Mouse (Mus musculus) hindlimb bud, embryonic 11.5 days (tissue): ENCODE data around the gene Cyp19a1.

Source experiments
- DNase-seq: peaks from one replicate; pipeline ENCODE4 v3.0.0-alpha.2; 2012; ENCODE audit warnings: low read depth, low spot score; ENCODE audit errors: extremely low spot score

Cyp19a1 gene

GRCm38 (mm10) chr9:54268010-54268409, at the start of gene Cyp19a1:
Cyp19a1 (minus strand) TSS chr9:54268110.
- DNase-seq, result no peak

- DNase-seq, result no peak
Measured at GRCm38 (mm10) chr9:54316363-54316762, 48.5 kb upstream of the Cyp19a1 start.

GRCm38 (mm10) chr9:54308751-54309358, 40.9 kb upstream of the Cyp19a1 start:
- DNase-seq, result no peak

DNA sequence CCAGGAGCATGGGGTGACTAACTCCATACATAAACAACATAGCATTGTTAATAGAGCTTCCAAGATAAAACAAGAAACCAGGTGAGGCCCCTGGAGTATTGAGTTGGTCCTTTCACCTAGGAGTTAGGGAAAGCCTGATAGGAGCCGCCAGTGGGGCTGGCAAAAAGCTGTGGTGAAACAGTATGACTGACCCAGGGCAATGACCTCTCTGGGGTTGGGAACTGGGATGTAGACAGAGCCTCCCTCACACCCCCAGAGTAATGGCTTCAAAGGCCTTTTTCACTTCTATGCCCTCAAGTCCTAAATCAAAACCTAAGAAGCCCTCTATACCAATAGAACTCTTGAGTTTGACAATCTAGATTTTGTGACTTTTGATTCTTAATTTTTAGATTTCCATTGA, 40.3 kb upstream of the Cyp19a1 start:
- DNase-seq, result no peak

DNA sequence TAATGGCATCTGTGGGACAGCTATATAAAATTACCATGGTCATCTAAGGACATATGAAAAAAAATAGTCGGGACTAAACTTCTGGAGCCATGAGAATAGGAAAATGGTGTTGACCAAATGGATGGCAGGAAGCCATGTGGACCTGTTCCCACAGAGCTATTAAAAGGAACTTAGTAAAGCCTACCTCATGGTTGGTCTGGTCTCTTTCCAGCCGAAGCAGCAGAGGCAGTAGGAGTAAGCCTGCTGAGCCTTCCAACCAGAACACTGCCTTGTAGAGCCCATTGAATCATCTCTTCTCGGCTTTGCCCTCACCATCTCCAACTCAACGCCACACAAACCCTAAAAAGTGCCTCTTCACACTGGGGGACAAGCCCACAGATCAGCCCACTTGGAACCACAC, 33.3 kb upstream of the Cyp19a1 start:
- DNase-seq, result no peak

DNA sequence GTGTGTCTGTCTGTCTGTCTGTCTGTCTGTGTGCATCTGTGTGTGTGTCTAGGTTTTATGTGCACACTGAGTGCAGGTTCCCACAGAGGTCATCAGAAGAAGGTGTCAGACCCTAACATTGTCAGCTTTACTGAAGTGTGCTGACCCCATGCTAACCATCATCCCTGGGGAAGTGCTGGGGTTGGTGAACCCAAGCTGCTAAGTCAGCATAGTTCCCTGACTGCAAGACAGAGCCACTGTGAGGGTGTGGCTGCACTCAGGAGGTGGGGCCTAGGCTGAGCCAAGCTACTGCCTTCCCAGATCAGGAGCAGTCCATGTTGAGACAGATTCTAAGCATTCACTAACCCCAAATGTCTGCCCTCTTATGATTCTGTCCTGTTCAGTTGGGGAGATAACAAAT, 31.9 kb upstream of the Cyp19a1 start:
- no peak for DNase-seq

DNA sequence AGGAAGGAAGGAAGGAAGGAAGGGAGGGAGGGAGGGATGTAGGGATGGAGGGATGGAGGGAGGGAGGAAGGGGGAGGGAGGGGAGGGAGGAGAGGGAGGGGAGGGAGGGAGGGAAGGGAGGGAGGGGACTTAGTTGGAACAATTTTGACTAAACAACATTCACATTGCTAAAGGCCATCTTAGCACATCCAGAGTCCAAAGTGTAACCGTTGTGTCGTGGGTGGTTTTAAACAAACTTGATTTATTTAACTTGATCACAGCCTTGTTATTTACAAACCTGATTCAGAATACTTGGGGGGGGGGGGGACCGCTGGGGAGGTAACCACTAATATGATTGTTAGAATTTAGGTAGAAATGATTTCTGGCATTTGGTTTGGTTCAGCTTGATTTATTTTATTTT, 31.5 kb upstream of the Cyp19a1 start:
- no peak for DNase-seq

DNA sequence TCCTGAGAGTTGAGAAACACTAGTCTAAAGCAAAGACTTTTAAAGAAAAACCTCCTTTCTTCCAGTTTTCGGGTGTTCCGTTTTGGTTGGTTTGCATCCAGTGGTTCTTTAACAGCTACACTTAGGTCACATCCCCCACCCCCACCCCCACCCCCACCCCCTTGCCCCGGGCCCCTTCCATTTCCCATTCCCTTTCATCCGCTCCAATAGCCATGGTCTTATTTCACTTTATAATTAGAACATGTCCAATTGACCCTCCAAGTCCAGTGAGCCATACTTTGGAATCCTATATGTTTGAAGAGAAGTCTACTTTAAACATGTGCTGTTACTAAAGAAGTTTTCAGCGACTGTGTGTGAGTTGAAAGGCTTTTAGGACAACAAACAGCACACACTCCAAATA, 19.9 kb upstream of the Cyp19a1 start:
- no peak for DNase-seq

GRCm38 (mm10) chr9:54286331-54286987, 18.5 kb upstream of the Cyp19a1 start, which contains the start of gene Gldn:
Gldn (plus strand) TSS chr9:54286486.
- no peak for DNase-seq

DNA sequence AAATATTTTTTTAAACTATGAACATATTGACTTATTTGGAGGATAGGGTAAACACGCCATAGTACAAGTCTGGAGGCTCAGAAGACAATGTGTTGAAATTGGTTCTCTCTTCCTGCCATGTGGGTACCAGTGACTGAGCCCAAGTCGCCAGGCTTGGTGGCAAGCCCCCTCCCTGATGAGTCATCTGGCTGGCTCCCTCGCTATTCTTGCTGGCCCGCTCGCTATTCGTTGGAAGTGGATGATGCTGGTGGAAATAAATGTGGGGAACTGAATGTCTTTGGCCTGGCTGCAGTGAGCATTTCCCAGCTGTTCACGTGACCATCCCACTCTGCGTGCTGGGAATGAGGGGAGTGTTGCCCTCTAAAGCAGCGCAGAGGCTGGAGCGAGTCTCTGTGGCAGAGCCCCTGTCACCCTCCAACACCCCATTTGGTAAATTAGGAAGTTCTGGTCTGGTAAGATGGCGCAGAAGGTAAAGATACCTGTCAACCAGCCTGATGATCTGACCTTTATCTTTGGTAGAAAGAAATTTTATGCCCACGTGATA, 11.2 kb upstream of the Cyp19a1 start:
- no peak for DNase-seq

DNA sequence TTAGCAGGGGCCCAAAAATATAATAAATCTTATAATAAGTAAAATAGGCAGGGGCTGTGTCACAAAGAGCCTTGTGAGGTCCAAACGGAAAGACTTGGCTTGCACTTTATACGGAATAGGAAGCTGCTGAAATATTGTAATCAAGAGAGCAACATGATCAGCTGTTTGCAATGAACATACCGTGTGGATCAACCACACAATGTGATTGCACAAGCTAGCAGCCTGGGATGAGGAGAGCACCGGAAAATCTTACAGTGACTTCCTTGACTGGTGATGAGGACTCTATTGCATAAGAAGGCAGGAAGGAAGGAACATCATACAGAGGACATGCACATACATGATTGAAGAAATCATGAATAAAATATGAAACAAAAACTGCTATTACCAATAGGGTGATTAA, 7.4 kb upstream of the Cyp19a1 start:
- no peak for DNase-seq

DNA sequence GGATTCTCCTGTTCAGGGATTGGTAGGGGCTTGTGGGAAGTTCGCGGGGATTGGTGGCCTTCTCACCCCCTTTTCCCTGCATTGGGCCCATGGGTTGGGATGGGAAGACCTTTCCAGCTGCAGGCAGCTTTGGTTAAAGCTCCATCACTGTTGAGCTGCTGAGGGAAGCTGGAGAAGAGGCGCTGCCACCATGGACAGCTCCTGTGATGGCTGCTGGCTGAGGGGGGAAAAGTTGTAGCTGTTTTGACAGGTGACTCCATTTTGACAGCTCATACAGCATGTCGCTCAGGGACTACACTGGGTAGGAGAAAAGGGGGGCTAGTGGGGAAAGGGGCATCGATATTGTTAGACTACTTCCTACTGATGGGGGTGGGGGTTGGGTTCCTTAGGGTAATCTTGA, 3.0 kb upstream of the Cyp19a1 start:
- DNase-seq, result no peak

GRCm38 (mm10) chr9:54269987-54270386, 2.1 kb upstream of the Cyp19a1 start:
- no peak for DNase-seq

- DNase-seq, result no peak
Measured at GRCm38 (mm10) chr9:54264754-54265153, 3.2 kb downstream of the Cyp19a1 start.

GRCm38 (mm10) chr9:54244869-54245665, 22.8 kb downstream of the Cyp19a1 start:
- no peak for DNase-seq

- DNase-seq, result no peak
Measured at GRCm38 (mm10) chr9:54227580-54227979, 40.3 kb downstream of the Cyp19a1 start.

- no peak for DNase-seq
Measured at GRCm38 (mm10) chr9:54216511-54216910, 51.4 kb downstream of the Cyp19a1 start.

- no peak for DNase-seq
Measured at GRCm38 (mm10) chr9:54214881-54215280, 53.0 kb downstream of the Cyp19a1 start.

- DNase-seq, result no peak
Measured at GRCm38 (mm10) chr9:54194790-54195189, 73.1 kb downstream of the Cyp19a1 start.

DNA sequence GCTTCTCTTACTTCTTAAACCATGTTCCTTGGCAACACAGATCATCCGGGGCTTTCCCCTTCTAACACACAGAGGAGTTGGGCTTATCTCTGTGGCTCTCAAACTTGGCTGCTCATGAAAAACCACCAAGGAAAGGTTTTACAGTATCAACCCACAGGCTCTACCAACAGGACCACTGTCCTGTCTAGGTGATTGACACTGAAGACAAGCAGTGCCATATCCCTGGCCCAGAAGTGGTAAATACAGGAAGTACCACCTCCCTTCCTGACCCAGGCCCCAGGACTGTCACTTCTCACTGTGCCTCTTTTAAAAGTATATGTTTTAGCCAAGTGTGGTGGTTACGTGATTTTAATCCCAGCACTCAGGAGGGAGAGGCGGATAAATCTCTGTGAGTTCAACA, 76.5 kb downstream of the Cyp19a1 start:
- no peak for DNase-seq

DNA sequence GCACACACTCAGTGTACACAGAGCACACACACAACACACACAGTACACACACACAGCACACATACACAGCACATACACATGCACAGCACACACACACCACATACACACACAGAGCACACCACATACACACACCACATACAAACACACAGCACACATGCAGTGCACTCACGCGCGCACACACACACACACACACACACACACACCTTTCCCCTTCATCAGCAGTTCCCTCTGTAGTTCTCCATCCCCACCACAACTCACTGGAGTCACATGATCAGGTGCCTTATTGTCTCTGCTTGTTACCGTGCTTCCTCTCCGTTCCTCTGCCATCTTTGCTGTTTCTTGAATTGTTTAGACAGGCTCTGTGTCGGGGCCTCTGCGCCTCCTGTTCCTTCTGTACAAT, 85.4 kb downstream of the Cyp19a1 start:
- DNase-seq, result no peak

DNA sequence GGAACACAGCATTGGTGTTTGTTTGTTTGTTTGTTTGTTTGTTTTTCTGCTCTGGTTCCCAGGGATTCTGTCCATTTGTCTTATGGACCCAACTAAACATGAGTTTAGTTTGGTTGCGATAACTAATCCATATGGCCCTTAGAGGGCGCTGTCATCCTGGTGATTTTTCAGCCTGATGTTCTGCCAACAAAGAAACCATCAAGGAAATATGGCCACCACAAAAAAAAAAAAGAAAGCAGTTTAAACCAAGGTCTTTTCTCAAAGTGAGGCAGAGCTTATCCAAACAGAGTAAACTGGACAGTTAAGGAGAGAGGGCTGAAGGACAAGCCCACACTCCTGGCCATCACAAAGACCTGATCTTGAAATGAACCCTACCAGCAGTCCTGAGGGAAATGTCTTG, 86.6 kb downstream of the Cyp19a1 start:
- DNase-seq, result peak; percentile 61
